Mouse (Mus musculus): Measurements from ENCODE around the gene Traf3ip1. TPM values are rescaled to one million over a fixed set of nuclear protein-coding genes. Genes with fewer than 3 reads are reported as not detected.

Traf3ip1 gene
- polyA plus RNA-seq, 1 experiment from 2014 or later: 1.8 TPM

GRCm38 (mm10) chr1:91492740-91493139 lies 1.7 kb upstream of the Traf3ip1 start:
- no peak overlapping the region for H3K27ac ChIP-seq (replicated peaks)
- ATAC-seq (ENCODE audit: insufficient read depth): no peak
- no peaks in the 10 kb centered on the region for H3K36me3 ChIP-seq (replicated peaks)
- WGBS (ENCODE audit: insufficient replicate concordance): 22% methylated on average over 2 of the region's 2 CpGs
- H3K27me3 ChIP-seq: peaks cover 7% of the 10 kb centered on the region
- H3K4me1 ChIP-seq (replicated peaks): peaks cover 28% of the 10 kb centered on the region
- no peak overlapping the region for H3K9ac ChIP-seq
- H3K9me3 ChIP-seq (replicated peaks): no peaks in the 10 kb centered on the region
- H3K4me2 ChIP-seq: no peak overlapping the region
- no peak overlapping the region for H3K4me3 ChIP-seq (replicated peaks)

- no peak overlapping the region for H3K27ac ChIP-seq (replicated peaks)
- ATAC-seq (ENCODE audit: insufficient read depth): 0 out of 2 replicates have a peak, but pooled peaks have one; percentile 2
- no peaks in the 10 kb centered on the region for H3K36me3 ChIP-seq (replicated peaks)
- no peak overlapping the region for H3K9ac ChIP-seq
- WGBS (ENCODE audit: insufficient replicate concordance): 30% methylated on average over 3 of the region's 3 CpGs
- H3K4me3 ChIP-seq (replicated peaks): peak overlapping the region; percentile 86
- H3K27me3 ChIP-seq: peaks cover 7% of the 10 kb centered on the region
- H3K9me3 ChIP-seq (replicated peaks): no peaks in the 10 kb centered on the region
- H3K4me2 ChIP-seq: peak overlapping the region; percentile 91
- peaks cover 28% of the 10 kb centered on the region for H3K4me1 ChIP-seq (replicated peaks)
Measured at GRCm38 (mm10) chr1:91493938-91494337, 509 bp upstream of the Traf3ip1 start.

- 43% methylated on average over 5 of the region's 5 CpGs for WGBS (ENCODE audit: insufficient replicate concordance)
- H3K9ac ChIP-seq: peak overlapping the region; percentile 71; the same call in 1 of the 2 replicates
- no peak overlapping the region for H3K27ac ChIP-seq (replicated peaks)
- H3K27me3 ChIP-seq: peaks cover 7% of the 10 kb centered on the region
- ATAC-seq (ENCODE audit: insufficient read depth): no peak
- peak overlapping the region; percentile 91 for H3K4me2 ChIP-seq
- no peaks in the 10 kb centered on the region for H3K9me3 ChIP-seq (replicated peaks)
- H3K4me1 ChIP-seq (replicated peaks): peaks cover 23% of the 10 kb centered on the region
- peak overlapping the region; percentile 86 for H3K4me3 ChIP-seq (replicated peaks)
- H3K36me3 ChIP-seq (replicated peaks): no peaks in the 10 kb centered on the region; the same call in 1 of the 2 replicates
Measured at GRCm38 (mm10) chr1:91495321-91495720, 874 bp downstream of the Traf3ip1 start.

- 82% methylated on average over 6 of the region's 6 CpGs for WGBS (ENCODE audit: insufficient replicate concordance)
- no peak overlapping the region for H3K4me2 ChIP-seq
- H3K27ac ChIP-seq (replicated peaks): no peak overlapping the region
- H3K36me3 ChIP-seq (replicated peaks): peaks cover 20% of the 10 kb centered on the region
- no peak overlapping the region for H3K4me3 ChIP-seq (replicated peaks)
- no peak for ATAC-seq (ENCODE audit: insufficient read depth)
- no peak overlapping the region for H3K9ac ChIP-seq
- H3K9me3 ChIP-seq (replicated peaks): no peaks in the 10 kb centered on the region
- H3K4me1 ChIP-seq (replicated peaks): peaks cover 19% of the 10 kb centered on the region
- no peaks in the 10 kb centered on the region for H3K27me3 ChIP-seq
Measured at GRCm38 (mm10) chr1:91498579-91498978, 4.1 kb downstream of the Traf3ip1 start.

- Histone ChIP-seq H3K4me3 (replicated peaks) (no peak overlapping the region), H3K36me3 (replicated peaks) (peaks cover 20% of the 10 kb centered on the region)
Measured at GRCm38 (mm10) chr1:91504615-91505014, 10.2 kb downstream of the Traf3ip1 start.

GRCm38 (mm10) chr1:91514916-91515315 lies 20.5 kb downstream of the Traf3ip1 start:
- 82% methylated on average over 11 of the region's 11 CpGs for WGBS (ENCODE audit: insufficient replicate concordance)
- no peak overlapping the region for H3K9ac ChIP-seq
- ATAC-seq (ENCODE audit: insufficient read depth): no peak
- no peak overlapping the region for H3K27ac ChIP-seq (replicated peaks)
- no peaks in the 10 kb centered on the region for H3K36me3 ChIP-seq (replicated peaks)
- no peaks in the 10 kb centered on the region for H3K27me3 ChIP-seq
- H3K4me2 ChIP-seq: no peak overlapping the region
- H3K4me3 ChIP-seq (replicated peaks): no peak overlapping the region
- H3K4me1 ChIP-seq (replicated peaks): no peaks in the 10 kb centered on the region
- H3K9me3 ChIP-seq (replicated peaks): no peaks in the 10 kb centered on the region

More at GRCm38 (mm10) chr1:91504615-91505014, 10.2 kb downstream of the Traf3ip1 start:
- Histone ChIP-seq H3K27ac (replicated peaks) (no peak overlapping the region), H3K27me3 (no peaks in the 10 kb centered on the region), H3K9ac (no peak overlapping the region), H3K4me2 (no peak overlapping the region), H3K4me1 (replicated peaks) (no peaks in the 10 kb centered on the region), H3K9me3 (replicated peaks) (no peaks in the 10 kb centered on the region)
- 39% methylated on average over 3 of the region's 3 CpGs for WGBS (ENCODE audit: insufficient replicate concordance)
- no peak for ATAC-seq (ENCODE audit: insufficient read depth)

GRCm38 (mm10) chr1:91515642-91516041 lies 21.2 kb downstream of the Traf3ip1 start:
- no peak overlapping the region for H3K4me3 ChIP-seq (replicated peaks)
- H3K4me2 ChIP-seq: no peak overlapping the region
- no peaks in the 10 kb centered on the region for H3K9me3 ChIP-seq (replicated peaks)
- no peaks in the 10 kb centered on the region for H3K27me3 ChIP-seq
- H3K36me3 ChIP-seq (replicated peaks): no peaks in the 10 kb centered on the region
- H3K27ac ChIP-seq (replicated peaks): no peak overlapping the region
- WGBS (ENCODE audit: insufficient replicate concordance): 74% methylated on average over 6 of the region's 6 CpGs
- H3K9ac ChIP-seq: no peak overlapping the region
- H3K4me1 ChIP-seq (replicated peaks): no peaks in the 10 kb centered on the region
- no peak for ATAC-seq (ENCODE audit: insufficient read depth)

GRCm38 (mm10) chr1:91523759-91524158 lies 29.3 kb downstream of the Traf3ip1 start:
- Histone ChIP-seq H3K4me3 (replicated peaks) (no peak overlapping the region), H3K36me3 (replicated peaks) (peaks cover 18% of the 10 kb centered on the region; the same call in 1 of the 2 replicates), H3K27ac (replicated peaks) (no peak overlapping the region), H3K9me3 (replicated peaks) (no peaks in the 10 kb centered on the region), H3K4me1 (replicated peaks) (peaks cover 5% of the 10 kb centered on the region; the same call in 1 of the 2 replicates), H3K27me3 (no peaks in the 10 kb centered on the region), H3K4me2 (no peak overlapping the region), H3K9ac (no peak overlapping the region)
- peak; percentile 63; the same call in 1 of the 2 replicates for ATAC-seq (ENCODE audit: insufficient read depth)
- 14% methylated on average over 10 of the region's 10 CpGs for WGBS (ENCODE audit: insufficient replicate concordance)

GRCm38 (mm10) chr1:91525838-91526237 lies 31.4 kb downstream of the Traf3ip1 start:
- Histone ChIP-seq H3K27me3 (no peaks in the 10 kb centered on the region), H3K36me3 (replicated peaks) (peaks cover 18% of the 10 kb centered on the region; the same call in 1 of the 2 replicates), H3K4me3 (replicated peaks) (no peak overlapping the region), H3K9ac (no peak overlapping the region), H3K9me3 (replicated peaks) (no peaks in the 10 kb centered on the region), H3K4me1 (replicated peaks) (peaks cover 10% of the 10 kb centered on the region; the same call in 1 of the 2 replicates), H3K27ac (replicated peaks) (no peak overlapping the region), H3K4me2 (no peak overlapping the region)
- 88% methylated on average over 14 of the region's 14 CpGs for WGBS (ENCODE audit: insufficient replicate concordance)
- no peak for ATAC-seq (ENCODE audit: insufficient read depth)

GRCm38 (mm10) chr1:91530166-91530565 lies 35.7 kb downstream of the Traf3ip1 start:
- Histone ChIP-seq H3K4me2 (no peak overlapping the region), H3K4me3 (replicated peaks) (no peak overlapping the region), H3K4me1 (replicated peaks) (peaks cover 41% of the 10 kb centered on the region), H3K27ac (replicated peaks) (peak overlapping the region; percentile 35; the same call in 1 of the 2 replicates), H3K36me3 (replicated peaks) (peaks cover 14% of the 10 kb centered on the region; the same call in 1 of the 2 replicates), H3K9ac (no peak overlapping the region), H3K9me3 (replicated peaks) (no peaks in the 10 kb centered on the region), H3K27me3 (no peaks in the 10 kb centered on the region)
- whole genome bisulfite sequencing (ENCODE audit: insufficient replicate concordance): 68% methylated on average over 9 of the region's 9 CpGs
- no peak for ATAC-seq (ENCODE audit: insufficient read depth)

- WGBS (ENCODE audit: insufficient replicate concordance): 88% methylated on average over 4 of the region's 4 CpGs
- Histone ChIP-seq H3K4me1 (replicated peaks) (peaks cover 62% of the 10 kb centered on the region), H3K36me3 (replicated peaks) (peaks cover 8% of the 10 kb centered on the region; the same call in 1 of the 2 replicates), H3K27me3 (no peaks in the 10 kb centered on the region), H3K27ac (replicated peaks) (peak overlapping the region; percentile 87), H3K9ac (0 out of 2 replicates have a peak overlapping the region, but pooled peaks have one; percentile 51), H3K9me3 (replicated peaks) (no peaks in the 10 kb centered on the region), H3K4me3 (replicated peaks) (no peak overlapping the region), H3K4me2 (no peak overlapping the region)
- no peak for ATAC-seq (ENCODE audit: insufficient read depth)
Measured at GRCm38 (mm10) chr1:91532243-91532642, 37.8 kb downstream of the Traf3ip1 start.

- H3K27ac ChIP-seq (replicated peaks): peak overlapping the region; percentile 87
- 73% methylated on average over 5 of the region's 5 CpGs for WGBS (ENCODE audit: insufficient replicate concordance)
- H3K4me1 ChIP-seq (replicated peaks): peaks cover 65% of the 10 kb centered on the region
- peak overlapping the region; percentile 51; the same call in 1 of the 2 replicates for H3K9ac ChIP-seq
- 0 out of 2 replicates have a peak, but pooled peaks cover 2% of the 10 kb centered on the region for H3K36me3 ChIP-seq (replicated peaks)
- H3K4me3 ChIP-seq (replicated peaks): peak overlapping the region; percentile 36; the same call in 1 of the 2 replicates
- no peaks in the 10 kb centered on the region for H3K27me3 ChIP-seq
- H3K9me3 ChIP-seq (replicated peaks): no peaks in the 10 kb centered on the region
- peak; percentile 63 for ATAC-seq (ENCODE audit: insufficient read depth)
- peak overlapping the region; percentile 64 for H3K4me2 ChIP-seq
Measured at GRCm38 (mm10) chr1:91532892-91533291, 38.4 kb downstream of the Traf3ip1 start.

All from liver, embryonic 15.5 days (tissue).